Mouse (Mus musculus) kidney, postnatal 0 days (tissue): ENCODE measurements around the gene Rpl10a. TPM values are rescaled to one million over a fixed set of nuclear protein-coding genes. Genes with fewer than 3 reads are reported as not detected.

Experiments
- ATAC-seq: fragments of 200-750 bp; cut with Nextera tagmentation; replicated peaks from 2 replicates; pipeline ENCODE4 v1.8.0; 2017; ENCODE audit warnings: low read depth, moderate number of reproducible peaks, moderate TSS enrichment, moderate library complexity; ENCODE audit not compliant: low FRiP score
- DNase-seq: peaks from one replicate; pipeline ENCODE4 v3.0.0-alpha.2; 2016; ENCODE audit warnings: low spot score
- H3K27ac ChIP-seq: fragments of 300-500 bp; sonication (generic); 2 replicates; pipeline ENCODE4 v1.5.1; 2014; ENCODE audit warnings: mild to moderate bottlenecking
- H3K27me3 ChIP-seq: fragments of 300-500 bp; sonication (generic); 2 replicates; pipeline ENCODE4 v1.6.1; 2014; ENCODE audit warnings: low read length, mixed read lengths; ENCODE audit not compliant: insufficient read depth
- H3K36me3 ChIP-seq: fragments of 300-500 bp; sonication (generic); 2 replicates; pipeline ENCODE4 v1.6.1; 2014; ENCODE audit warnings: low read length, mixed read lengths; ENCODE audit not compliant: insufficient read depth
- H3K4me1 ChIP-seq: fragments of 300-500 bp; sonication (generic); replicated peaks from 2 replicates; pipeline ENCODE4 v1.6.1; 2014; ENCODE audit warnings: antibody characterized with exemption, low read length, mixed read lengths; ENCODE audit not compliant: insufficient read depth
- H3K4me2 ChIP-seq: fragments of 300-500 bp; sonication (generic); 2 replicates; pipeline ENCODE4 v1.6.1; 2014; ENCODE audit warnings: mild to moderate bottlenecking, low read length, moderate library complexity, mixed read lengths
- H3K4me3 ChIP-seq: fragments of 300-500 bp; sonication (generic); replicated peaks from 2 replicates; pipeline ENCODE4 v1.5.1; 2014; ENCODE audit warnings: low read depth, low read length
- H3K9ac ChIP-seq: fragments of 300-500 bp; sonication (generic); 2 replicates; pipeline ENCODE4 v1.6.1; 2014; ENCODE audit warnings: low read depth, low read length
- H3K9me3 ChIP-seq: fragments of 300-500 bp; sonication (generic); replicated peaks from 2 replicates; pipeline ENCODE4 v1.6.1; 2016; ENCODE audit warnings: low read length, inconsistent platforms, mixed read lengths
- CTCF ChIP-seq: IDR thresholded peaks from 2 replicates; pipeline ENCODE4 v1.5.1; 2016; ENCODE audit warnings: antibody characterized with exemption, low read depth, mild to moderate bottlenecking, moderate library complexity
- WGBS: fragments of 180-500 bp; shearing (Covaris S2); extraction: QIAGEN DNeasy Blood & Tissue Kit; methylation state at CpG from one replicate; pipeline ENCODE4 v1.1.7; 2014; 5-methylcytosine and 5-hydroxymethylcytosine counted together
- polyA plus RNA-seq: library from polyadenylated mRNA; unstranded; fragments of >200 nt; fragmentation: Nextera tagmentation; extraction: Ambion mirVana; gene quantifications from 2 replicates; pipeline ENCODE4 v1.2.1, GENCODE M21; 2015

Gene Rpl10a
- polyA plus RNA-seq, 1 experiment from 2014 or later = 750 TPM

- H3K9ac ChIP-seq = no peak overlapping the region
- DNase-seq = no peak
- 39% methylated on average over 9 of the region's 9 CpGs for WGBS
- ATAC-seq = peak; percentile 29; the same call in 1 of the 2 replicates
- no peak overlapping the region for H3K4me3 ChIP-seq
- TF ChIP-seq CTCF = no peak
- H3K4me2 ChIP-seq = no peak overlapping the region
- 0 out of 2 replicates have a peak, but pooled peaks cover 6% of the 10 kb centered on the region for H3K4me1 ChIP-seq
- H3K9me3 ChIP-seq = no peaks in the 10 kb centered on the region
- peaks cover 17% of the 10 kb centered on the region for H3K36me3 ChIP-seq
- H3K27me3 ChIP-seq = no peaks in the 10 kb centered on the region
- H3K27ac ChIP-seq = peak overlapping the region; percentile 31; the same call in 1 of the 2 replicates
Measured at GRCm38 (mm10) chr17:28300323-28300722, 27.9 kb upstream of the Rpl10a start.

GRCm38 (mm10) chr17:28300850-28301249 lies 27.4 kb upstream of the Rpl10a start:
- 61% methylated on average over 3 of the region's 3 CpGs for WGBS
- no peak overlapping the region for H3K4me2 ChIP-seq
- no peak for TF ChIP-seq CTCF
- H3K27ac ChIP-seq = no peak overlapping the region
- ATAC-seq (no peak), DNase-seq (no peak)
- no peak overlapping the region for H3K4me3 ChIP-seq
- H3K27me3 ChIP-seq = no peaks in the 10 kb centered on the region
- H3K9ac ChIP-seq = no peak overlapping the region
- H3K9me3 ChIP-seq = no peaks in the 10 kb centered on the region
- H3K4me1 ChIP-seq = 0 out of 2 replicates have a peak, but pooled peaks cover 6% of the 10 kb centered on the region
- H3K36me3 ChIP-seq = peaks cover 17% of the 10 kb centered on the region

GRCm38 (mm10) chr17:28305172-28305571 lies 23.1 kb upstream of the Rpl10a start:
- Histone ChIP-seq H3K27me3 (no peaks in the 10 kb centered on the region), H3K9ac (no peak overlapping the region), H3K9me3 (no peaks in the 10 kb centered on the region), H3K4me1 (no peaks in the 10 kb centered on the region), H3K4me2 (no peak overlapping the region), H3K36me3 (no peaks in the 10 kb centered on the region), H3K4me3 (no peak overlapping the region), H3K27ac (no peak overlapping the region)
- DNase-seq (no peak), ATAC-seq (no peak)
- no peak for TF ChIP-seq CTCF
- WGBS = 63% methylated on average over 10 of the region's 10 CpGs

GRCm38 (mm10) chr17:28308297-28309195 lies 19.7 kb upstream of the Rpl10a start:
- H3K27ac ChIP-seq = no peak overlapping the region
- DNase-seq (peak; percentile 96), ATAC-seq (0 out of 2 replicates have a peak, but pooled peaks have one; percentile 4)
- no peaks in the 10 kb centered on the region for H3K4me1 ChIP-seq
- TF ChIP-seq CTCF = peak; percentile 96
- H3K27me3 ChIP-seq = no peaks in the 10 kb centered on the region
- H3K9ac ChIP-seq = no peak overlapping the region
- no peaks in the 10 kb centered on the region for H3K36me3 ChIP-seq
- no peaks in the 10 kb centered on the region for H3K9me3 ChIP-seq
- no peak overlapping the region for H3K4me2 ChIP-seq
- 13% methylated on average over 18 of the region's 18 CpGs for WGBS
- H3K4me3 ChIP-seq = no peak overlapping the region

GRCm38 (mm10) chr17:28310831-28311230 lies 17.4 kb upstream of the Rpl10a start:
- ATAC-seq = no peak
- no peak overlapping the region for H3K9ac ChIP-seq
- H3K9me3 ChIP-seq = no peaks in the 10 kb centered on the region
- no peaks in the 10 kb centered on the region for H3K27me3 ChIP-seq
- DNase-seq = no peak
- H3K4me3 ChIP-seq = no peak overlapping the region
- WGBS = 79% methylated on average over 3 of the region's 3 CpGs
- no peak overlapping the region for H3K4me2 ChIP-seq
- H3K4me1 ChIP-seq = peaks cover 7% of the 10 kb centered on the region
- TF ChIP-seq CTCF = peak; percentile 31; the same call in 1 of the 2 replicates
- 0 out of 2 replicates have a peak, but pooled peaks cover 2% of the 10 kb centered on the region for H3K36me3 ChIP-seq
- H3K27ac ChIP-seq = no peak overlapping the region

- 0 out of 2 replicates have a peak overlapping the region, but pooled peaks have one; percentile 15 for H3K27ac ChIP-seq
- no peak for ATAC-seq
- no peaks in the 10 kb centered on the region for H3K9me3 ChIP-seq
- peak; percentile 27 for DNase-seq
- H3K9ac ChIP-seq = no peak overlapping the region
- no peaks in the 10 kb centered on the region for H3K27me3 ChIP-seq
- TF ChIP-seq CTCF = no peak
- peaks cover 7% of the 10 kb centered on the region for H3K4me1 ChIP-seq
- 54% methylated on average over 5 of the region's 5 CpGs for whole genome bisulfite sequencing
- no peak overlapping the region for H3K4me3 ChIP-seq
- no peak overlapping the region for H3K4me2 ChIP-seq
- 0 out of 2 replicates have a peak, but pooled peaks cover 8% of the 10 kb centered on the region for H3K36me3 ChIP-seq
Measured at GRCm38 (mm10) chr17:28311366-28312132, 16.7 kb upstream of the Rpl10a start.
